ENCODE assay signal across 12 mouse cellular contexts in the genomic region with DNA sequence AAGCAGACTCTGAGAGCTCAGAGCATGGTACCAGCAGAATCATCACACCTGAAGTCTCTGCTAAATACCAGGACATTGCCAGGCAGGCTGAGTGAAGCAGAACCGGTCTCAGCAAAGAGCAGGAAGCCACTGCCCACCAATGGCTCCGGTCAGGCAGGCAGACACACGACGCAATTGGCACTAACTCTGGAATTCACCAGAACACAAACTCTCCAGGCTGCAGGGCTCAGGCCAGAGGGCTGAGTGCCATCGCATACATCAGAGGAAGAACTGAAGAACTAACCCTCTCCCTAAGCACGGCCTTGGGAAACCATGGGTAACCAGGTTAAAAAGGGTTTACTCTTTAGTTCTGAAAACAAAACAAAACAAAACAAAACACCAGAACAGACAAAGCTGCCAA.
DNase-seq lines count a peak whose midpoint lies in the region; ATAC-seq and TF ChIP-seq lines count a peak whose summit lies in the region.
"Had no signal": no experiment of that assay in that cellular context is flagged by ENCODE, and none has a peak within 500 bp of the region (broad histone marks: within the 10 kb centered on the region; RNA-seq: fewer than 3 reads in every experiment).

No protein-coding gene starts in this region.

- no peaks in the 10 kb centered on the region for H3K27me3 ChIP-seq in embryonic facial prominence, embryonic 14.5 days (replicated peaks; ENCODE audit: control insufficient read depth, insufficient read depth, low read length)
- H3K27me3 ChIP-seq: heart, embryonic 13.5 days; liver, embryonic 15.5 days had no signal

- H3K4me2 ChIP-seq in embryonic facial prominence, embryonic 14.5 days (ENCODE audit: low read depth, low read length): 0 out of 2 replicates have a peak overlapping the region, but pooled peaks have one; percentile 0
- H3K4me2 ChIP-seq: heart, embryonic 13.5 days; liver, embryonic 15.5 days; midbrain, embryonic 11.5 days had no signal

- intact Hi-C loops in gastrocnemius, postnatal 14 days (cut with DNase I; ENCODE audit: low total_unique reads): no loop called here

- H3K27ac ChIP-seq in layer of hippocampus, adult 2 months: peak overlapping the region; percentile 5; the same call in 1 of the 2 replicates
- peak overlapping the region; percentile 44 for H3K27ac ChIP-seq in embryonic facial prominence, embryonic 14.5 days (replicated peaks; ENCODE audit: low read depth, low read length)
- H3K27ac ChIP-seq: heart, embryonic 13.5 days; liver, embryonic 15.5 days had no signal

- H3K4me1 ChIP-seq in embryonic facial prominence, embryonic 14.5 days (ENCODE audit: control insufficient read depth, insufficient read depth, low read length): peaks cover 12% of the 10 kb centered on the region; the same call in 1 of the 2 replicates
- H3K4me1 ChIP-seq: liver, embryonic 15.5 days had no signal

- no peak overlapping the region for H3K4me3 ChIP-seq in layer of hippocampus, adult 2 months
- H3K4me3 ChIP-seq in embryonic facial prominence, embryonic 14.5 days (ENCODE audit: low read depth, low read length): no peak overlapping the region
- H3K4me3 ChIP-seq: heart, embryonic 13.5 days; liver, embryonic 15.5 days had no signal

- 60% methylated on average over 6 of the region's 6 CpGs for WGBS in embryonic facial prominence, embryonic 14.5 days

- no peaks in the 10 kb centered on the region for H3K9me3 ChIP-seq in embryonic facial prominence, embryonic 14.5 days (ENCODE audit: control insufficient read depth, low read length)
- H3K9me3 ChIP-seq: G1E; heart, embryonic 13.5 days; liver, embryonic 15.5 days had no signal

- H3K36me3 ChIP-seq in embryonic facial prominence, embryonic 14.5 days (ENCODE audit: control insufficient read depth, insufficient read depth, low read length): peaks cover 10% of the 10 kb centered on the region; the same call in 1 of the 2 replicates
- H3K36me3 ChIP-seq: liver, embryonic 15.5 days had no signal

- DNase-seq in gastrocnemius, adult 18-20 months (ENCODE audit: low spot score): peak; percentile 34
- no peak for DNase-seq in gastrocnemius, postnatal 14 days
- no peak for DNase-seq in layer of hippocampus, adult 2 months (ENCODE audit: low spot score in 2 of 2)
- no peak for DNase-seq in layer of hippocampus, adult 11-12 months (ENCODE audit: low spot score)
- DNase-seq in cerebellum, adult 11-12 months: peak; percentile 62
- DNase-seq in embryonic facial prominence, embryonic 14.5 days (ENCODE audit: low spot score): no peak
- no peak for DNase-seq in thymus, postnatal 10 days (ENCODE audit: low spot score in 2 of 2)

- TF ChIP-seq CTCF in layer of hippocampus, adult 2 months (conservative IDR thresholded peaks at IDR 0.05): no peak

- no peak overlapping the region for H3K9ac ChIP-seq in embryonic facial prominence, embryonic 14.5 days (ENCODE audit: low read depth, low read length)
- H3K9ac ChIP-seq: heart, embryonic 13.5 days; liver, embryonic 15.5 days had no signal

- ATAC-seq in embryonic facial prominence, embryonic 14.5 days (ENCODE audit: low read depth): no peak
- ATAC-seq in granulocyte monocyte progenitor cell, adult 5-6 weeks (replicated peaks; ENCODE audit: poor library complexity, severe bottlenecking): no peak

Comparison
In these comparisons a context has a peak if more than half of its experiments do, and no peak if none do; other contexts are left out.
1. DNase-seq: peak in gastrocnemius, adult 18-20 months (single experiment) and cerebellum, adult 11-12 months (single experiment); none in gastrocnemius, postnatal 14 days (single experiment), layer of hippocampus, adult 2 months (0 of 2), layer of hippocampus, adult 11-12 months (single experiment), embryonic facial prominence, embryonic 14.5 days (single experiment) and thymus, postnatal 10 days (0 of 2).